Mouse (Mus musculus) spleen, adult 2 months (tissue): ENCODE results near the gene Adra1d.

Experiments
- CTCF ChIP-seq: fragments of 200-500 bp; IDR thresholded peaks from 2 replicates; pipeline ENCODE4 v1.5.1; 2011; ENCODE audit warnings: mild to moderate bottlenecking, inconsistent platforms; ENCODE audit not compliant: insufficient read depth, insufficient read length, insufficient replicate concordance; ENCODE audit errors: extremely low read depth
- POLR2A ChIP-seq: fragments of 200-500 bp; IDR thresholded peaks from 2 replicates; pipeline ENCODE4 v1.6.1; 2011; ENCODE audit warnings: low read depth, low read length, inconsistent platforms

GRCm38 (mm10) chr2:131550906-131551305, 11.2 kb downstream of the Adra1d start:
- TF ChIP-seq POLR2A (no peak), CTCF (no peak)
